Mouse (Mus musculus): ENCODE measurements around the gene Map3k4. TPM values are rescaled to one million over a fixed set of nuclear protein-coding genes. Genes with fewer than 3 reads are reported as not detected.
A peak's percentile ranks its signal among the peaks of the same experiment; 100 is the strongest.
"Not testable (repeated sequence)": the region's sequence is repeated elsewhere in the genome, so short reads cannot be mapped to it uniquely, and the experiment has no call there.

Gene Map3k4
- polyA plus RNA-seq, 1 experiment from 2014 or later, result 28.1 TPM

GRCm38 (mm10) chr17:12290735-12291134, 27.9 kb downstream of the Map3k4 start:
- Histone ChIP-seq H3K4me3 (ENCODE audit: low read length) (no peak overlapping the region), H3K36me3 (ENCODE audit: control insufficient read depth, insufficient read depth) (0 out of 2 replicates have a peak, but pooled peaks cover 3% of the 10 kb centered on the region), H3K9ac (ENCODE audit: low read length) (no peak overlapping the region), H3K4me1 (ENCODE audit: control insufficient read depth, insufficient read depth, low read length) (peaks cover 21% of the 10 kb centered on the region), H3K27me3 (ENCODE audit: control insufficient read depth, insufficient read depth, low read length) (no peaks in the 10 kb centered on the region), H3K4me2 (ENCODE audit: low read depth, low read length) (no peak overlapping the region), H3K27ac (ENCODE audit: low read length) (no peak overlapping the region), H3K9me3 (replicated peaks; ENCODE audit: control insufficient read depth, low read length) (no peaks in the 10 kb centered on the region)
- WGBS, result 35% methylated on average over 10 of the region's 10 CpGs
- no peak for ATAC-seq (replicated peaks; ENCODE audit: extremely low read depth, insufficient read depth, low FRiP score)

GRCm38 (mm10) chr17:12289836-12290235, 28.8 kb downstream of the Map3k4 start:
- not testable (repeated sequence) for H3K36me3 ChIP-seq (ENCODE audit: control insufficient read depth, insufficient read depth); H3K4me3 ChIP-seq (ENCODE audit: low read length); H3K27me3 ChIP-seq (ENCODE audit: control insufficient read depth, insufficient read depth, low read length); H3K4me2 ChIP-seq (ENCODE audit: low read depth, low read length); H3K27ac ChIP-seq (ENCODE audit: low read length); ATAC-seq (replicated peaks; ENCODE audit: extremely low read depth, insufficient read depth, low FRiP score); H3K9me3 ChIP-seq (replicated peaks; ENCODE audit: control insufficient read depth, low read length); H3K9ac ChIP-seq (ENCODE audit: low read length)
- 94% methylated on average over 1 of the region's 1 CpGs for WGBS
- peaks cover 21% of the 10 kb centered on the region for H3K4me1 ChIP-seq (ENCODE audit: control insufficient read depth, insufficient read depth, low read length)

GRCm38 (mm10) chr17:12288871-12289270, 29.7 kb downstream of the Map3k4 start:
- peaks cover 18% of the 10 kb centered on the region for H3K4me1 ChIP-seq (ENCODE audit: control insufficient read depth, insufficient read depth, low read length)
- H3K9me3 ChIP-seq (replicated peaks; ENCODE audit: control insufficient read depth, low read length), result no peaks in the 10 kb centered on the region
- 91% methylated on average over 4 of the region's 4 CpGs for WGBS
- H3K4me3 ChIP-seq (ENCODE audit: low read length), result no peak overlapping the region
- 0 out of 2 replicates have a peak, but pooled peaks cover 3% of the 10 kb centered on the region for H3K36me3 ChIP-seq (ENCODE audit: control insufficient read depth, insufficient read depth)
- H3K4me2 ChIP-seq (ENCODE audit: low read depth, low read length), result no peak overlapping the region
- H3K27me3 ChIP-seq (ENCODE audit: control insufficient read depth, insufficient read depth, low read length), result no peaks in the 10 kb centered on the region
- H3K9ac ChIP-seq (ENCODE audit: low read length), result no peak overlapping the region
- ATAC-seq (replicated peaks; ENCODE audit: extremely low read depth, insufficient read depth, low FRiP score), result no peak
- H3K27ac ChIP-seq (ENCODE audit: low read length), result no peak overlapping the region

- H3K9ac ChIP-seq (ENCODE audit: low read length), result no peak overlapping the region
- no peak overlapping the region for H3K4me2 ChIP-seq (ENCODE audit: low read depth, low read length)
- H3K4me3 ChIP-seq (ENCODE audit: low read length), result no peak overlapping the region
- no peak overlapping the region for H3K27ac ChIP-seq (ENCODE audit: low read length)
- peak; percentile 52; the same call in 1 of the 2 replicates for ATAC-seq (replicated peaks; ENCODE audit: extremely low read depth, insufficient read depth, low FRiP score)
- H3K4me1 ChIP-seq (ENCODE audit: control insufficient read depth, insufficient read depth, low read length), result peaks cover 9% of the 10 kb centered on the region
- peaks cover 6% of the 10 kb centered on the region for H3K9me3 ChIP-seq (replicated peaks; ENCODE audit: control insufficient read depth, low read length)
- H3K27me3 ChIP-seq (ENCODE audit: control insufficient read depth, insufficient read depth, low read length), result no peaks in the 10 kb centered on the region
- WGBS, result 43% methylated on average over 10 of the region's 10 CpGs
- peaks cover 8% of the 10 kb centered on the region for H3K36me3 ChIP-seq (ENCODE audit: control insufficient read depth, insufficient read depth)
Observed at GRCm38 (mm10) chr17:12279810-12280209, 38.8 kb downstream of the Map3k4 start.

- 65% methylated on average over 5 of the region's 5 CpGs for WGBS
- no peak overlapping the region for H3K4me3 ChIP-seq (ENCODE audit: low read length)
- H3K4me2 ChIP-seq (ENCODE audit: low read depth, low read length), result no peak overlapping the region
- peaks cover 6% of the 10 kb centered on the region for H3K36me3 ChIP-seq (ENCODE audit: control insufficient read depth, insufficient read depth)
- H3K9ac ChIP-seq (ENCODE audit: low read length), result no peak overlapping the region
- no peak overlapping the region for H3K27ac ChIP-seq (ENCODE audit: low read length)
- H3K4me1 ChIP-seq (ENCODE audit: control insufficient read depth, insufficient read depth, low read length), result peaks cover 9% of the 10 kb centered on the region
- no peaks in the 10 kb centered on the region for H3K27me3 ChIP-seq (ENCODE audit: control insufficient read depth, insufficient read depth, low read length)
- ATAC-seq (replicated peaks; ENCODE audit: extremely low read depth, insufficient read depth, low FRiP score), result no peak
- peaks cover 2% of the 10 kb centered on the region for H3K9me3 ChIP-seq (replicated peaks; ENCODE audit: control insufficient read depth, low read length)
Observed at GRCm38 (mm10) chr17:12278073-12278472, 40.5 kb downstream of the Map3k4 start.

- Histone ChIP-seq H3K27me3 (ENCODE audit: control insufficient read depth, insufficient read depth, low read length) (no peaks in the 10 kb centered on the region), H3K36me3 (ENCODE audit: control insufficient read depth, insufficient read depth) (peaks cover 4% of the 10 kb centered on the region; the same call in 1 of the 2 replicates), H3K4me2 (ENCODE audit: low read depth, low read length) (no peak overlapping the region), H3K4me3 (ENCODE audit: low read length) (no peak overlapping the region), H3K4me1 (ENCODE audit: control insufficient read depth, insufficient read depth, low read length) (peaks cover 9% of the 10 kb centered on the region), H3K9ac (ENCODE audit: low read length) (no peak overlapping the region), H3K9me3 (replicated peaks; ENCODE audit: control insufficient read depth, low read length) (no peaks in the 10 kb centered on the region), H3K27ac (ENCODE audit: low read length) (no peak overlapping the region)
- no peak for ATAC-seq (replicated peaks; ENCODE audit: extremely low read depth, insufficient read depth, low FRiP score)
- WGBS, result 80% methylated on average over 4 of the region's 4 CpGs
Observed at GRCm38 (mm10) chr17:12277297-12277696, 41.3 kb downstream of the Map3k4 start.

GRCm38 (mm10) chr17:12276496-12277200, 41.9 kb downstream of the Map3k4 start:
- Histone ChIP-seq H3K9me3 (replicated peaks; ENCODE audit: control insufficient read depth, low read length) (no peaks in the 10 kb centered on the region), H3K9ac (ENCODE audit: low read length) (no peak overlapping the region), H3K36me3 (ENCODE audit: control insufficient read depth, insufficient read depth) (peaks cover 8% of the 10 kb centered on the region), H3K4me3 (ENCODE audit: low read length) (no peak overlapping the region), H3K27ac (ENCODE audit: low read length) (no peak overlapping the region), H3K4me1 (ENCODE audit: control insufficient read depth, insufficient read depth, low read length) (peaks cover 9% of the 10 kb centered on the region), H3K4me2 (ENCODE audit: low read depth, low read length) (no peak overlapping the region), H3K27me3 (ENCODE audit: control insufficient read depth, insufficient read depth, low read length) (no peaks in the 10 kb centered on the region)
- no peak for ATAC-seq (replicated peaks; ENCODE audit: extremely low read depth, insufficient read depth, low FRiP score)
- WGBS, result 87% methylated on average over 11 of the region's 11 CpGs

- WGBS, result 63% methylated on average over 9 of the region's 9 CpGs
- ATAC-seq (replicated peaks; ENCODE audit: extremely low read depth, insufficient read depth, low FRiP score), result no peak
- peaks cover 17% of the 10 kb centered on the region for H3K36me3 ChIP-seq (ENCODE audit: control insufficient read depth, insufficient read depth)
Observed at GRCm38 (mm10) chr17:12275756-12276155, 42.8 kb downstream of the Map3k4 start.

GRCm38 (mm10) chr17:12273032-12273431, 45.6 kb downstream of the Map3k4 start:
- peaks cover 22% of the 10 kb centered on the region for H3K36me3 ChIP-seq (ENCODE audit: control insufficient read depth, insufficient read depth)
- H3K9me3 ChIP-seq (replicated peaks; ENCODE audit: control insufficient read depth, low read length), result no peaks in the 10 kb centered on the region
- H3K9ac ChIP-seq (ENCODE audit: low read length), result no peak overlapping the region
- no peak overlapping the region for H3K4me3 ChIP-seq (ENCODE audit: low read length)
- 69% methylated on average over 5 of the region's 5 CpGs for WGBS
- no peaks in the 10 kb centered on the region for H3K4me1 ChIP-seq (ENCODE audit: control insufficient read depth, insufficient read depth, low read length)
- ATAC-seq (replicated peaks; ENCODE audit: extremely low read depth, insufficient read depth, low FRiP score), result no peak
- H3K27me3 ChIP-seq (ENCODE audit: control insufficient read depth, insufficient read depth, low read length), result no peaks in the 10 kb centered on the region
- H3K4me2 ChIP-seq (ENCODE audit: low read depth, low read length), result no peak overlapping the region
- H3K27ac ChIP-seq (ENCODE audit: low read length), result no peak overlapping the region

More at GRCm38 (mm10) chr17:12275756-12276155, 42.8 kb downstream of the Map3k4 start:
- H3K27ac ChIP-seq (ENCODE audit: low read length), result no peak overlapping the region
- no peaks in the 10 kb centered on the region for H3K27me3 ChIP-seq (ENCODE audit: control insufficient read depth, insufficient read depth, low read length)
- peaks cover 9% of the 10 kb centered on the region for H3K4me1 ChIP-seq (ENCODE audit: control insufficient read depth, insufficient read depth, low read length)
- H3K4me3 ChIP-seq (ENCODE audit: low read length), result no peak overlapping the region
- no peak overlapping the region for H3K9ac ChIP-seq (ENCODE audit: low read length)
- no peaks in the 10 kb centered on the region for H3K9me3 ChIP-seq (replicated peaks; ENCODE audit: control insufficient read depth, low read length)
- no peak overlapping the region for H3K4me2 ChIP-seq (ENCODE audit: low read depth, low read length)
